Mouse (Mus musculus): ENCODE measurements around the gene Pitpnc1. TPM values are rescaled to one million over a fixed set of nuclear protein-coding genes. Genes with fewer than 3 reads are reported as not detected.

The Pitpnc1 gene
- polyA plus RNA-seq, 1 experiment from 2014 or later, result 26.8 TPM

- Histone ChIP-seq H3K9me3 (ENCODE audit: control insufficient read depth, low read length) (no peaks in the 10 kb centered on the region), H3K4me1 (replicated peaks; ENCODE audit: control insufficient read depth, insufficient read depth, low read length) (no peaks in the 10 kb centered on the region), H3K4me2 (replicated peaks; ENCODE audit: low read depth, low read length) (no peak overlapping the region), H3K4me3 (ENCODE audit: low read depth, low read length) (no peak overlapping the region), H3K27me3 (ENCODE audit: control insufficient read depth, insufficient read depth, low read length) (no peaks in the 10 kb centered on the region), H3K9ac (ENCODE audit: low read depth, low read length) (no peak overlapping the region), H3K36me3 (ENCODE audit: control insufficient read depth, insufficient read depth, low read length) (no peaks in the 10 kb centered on the region), H3K27ac (ENCODE audit: low read depth, low read length) (no peak overlapping the region)
- no peak for DNase-seq (ENCODE audit: low spot score)
- WGBS, result 77% methylated on average over 9 of the region's 9 CpGs
- ATAC-seq (ENCODE audit: low FRiP score), result no peak
Observed at GRCm38 (mm10) chr11:107379965-107380364, 90.5 kb downstream of the Pitpnc1 start.

GRCm38 (mm10) chr11:107379089-107379845, 91.2 kb downstream of the Pitpnc1 start:
- H3K4me2 ChIP-seq (replicated peaks; ENCODE audit: low read depth, low read length), result no peak overlapping the region
- no peaks in the 10 kb centered on the region for H3K27me3 ChIP-seq (ENCODE audit: control insufficient read depth, insufficient read depth, low read length)
- H3K4me1 ChIP-seq (replicated peaks; ENCODE audit: control insufficient read depth, insufficient read depth, low read length), result no peaks in the 10 kb centered on the region
- no peak overlapping the region for H3K4me3 ChIP-seq (ENCODE audit: low read depth, low read length)
- H3K36me3 ChIP-seq (ENCODE audit: control insufficient read depth, insufficient read depth, low read length), result no peaks in the 10 kb centered on the region
- H3K9me3 ChIP-seq (ENCODE audit: control insufficient read depth, low read length), result no peaks in the 10 kb centered on the region
- H3K9ac ChIP-seq (ENCODE audit: low read depth, low read length), result no peak overlapping the region
- no peak for DNase-seq (ENCODE audit: low spot score)
- ATAC-seq (ENCODE audit: low FRiP score), result no peak
- no peak overlapping the region for H3K27ac ChIP-seq (ENCODE audit: low read depth, low read length)
- WGBS, result 93% methylated on average over 22 of the region's 22 CpGs

GRCm38 (mm10) chr11:107377326-107377725, 93.2 kb downstream of the Pitpnc1 start:
- 95% methylated on average over 6 of the region's 6 CpGs for WGBS
- no peak for ATAC-seq (ENCODE audit: low FRiP score)

GRCm38 (mm10) chr11:107376272-107376671, 94.2 kb downstream of the Pitpnc1 start:
- Histone ChIP-seq H3K36me3 (ENCODE audit: control insufficient read depth, insufficient read depth, low read length) (no peaks in the 10 kb centered on the region), H3K9me3 (ENCODE audit: control insufficient read depth, low read length) (no peaks in the 10 kb centered on the region), H3K4me3 (ENCODE audit: low read depth, low read length) (no peak overlapping the region), H3K9ac (ENCODE audit: low read depth, low read length) (no peak overlapping the region), H3K4me2 (replicated peaks; ENCODE audit: low read depth, low read length) (no peak overlapping the region), H3K27me3 (ENCODE audit: control insufficient read depth, insufficient read depth, low read length) (no peaks in the 10 kb centered on the region), H3K27ac (ENCODE audit: low read depth, low read length) (no peak overlapping the region), H3K4me1 (replicated peaks; ENCODE audit: control insufficient read depth, insufficient read depth, low read length) (no peaks in the 10 kb centered on the region)
- DNase-seq (ENCODE audit: low spot score) (peak; percentile 27), ATAC-seq (ENCODE audit: low FRiP score) (no peak)
- WGBS, result 52% methylated on average over 12 of the region's 12 CpGs

More at GRCm38 (mm10) chr11:107377326-107377725, 93.2 kb downstream of the Pitpnc1 start:
- no peak overlapping the region for H3K4me2 ChIP-seq (replicated peaks; ENCODE audit: low read depth, low read length)
- no peak overlapping the region for H3K9ac ChIP-seq (ENCODE audit: low read depth, low read length)
- H3K4me1 ChIP-seq (replicated peaks; ENCODE audit: control insufficient read depth, insufficient read depth, low read length), result no peaks in the 10 kb centered on the region
- H3K36me3 ChIP-seq (ENCODE audit: control insufficient read depth, insufficient read depth, low read length), result no peaks in the 10 kb centered on the region
- DNase-seq (ENCODE audit: low spot score), result no peak
- H3K27ac ChIP-seq (ENCODE audit: low read depth, low read length), result no peak overlapping the region
- H3K27me3 ChIP-seq (ENCODE audit: control insufficient read depth, insufficient read depth, low read length), result no peaks in the 10 kb centered on the region
- H3K4me3 ChIP-seq (ENCODE audit: low read depth, low read length), result no peak overlapping the region
- H3K9me3 ChIP-seq (ENCODE audit: control insufficient read depth, low read length), result no peaks in the 10 kb centered on the region

- Histone ChIP-seq H3K4me1 (replicated peaks; ENCODE audit: control insufficient read depth, insufficient read depth, low read length) (no peaks in the 10 kb centered on the region), H3K27ac (ENCODE audit: low read depth, low read length) (no peak overlapping the region), H3K27me3 (ENCODE audit: control insufficient read depth, insufficient read depth, low read length) (no peaks in the 10 kb centered on the region), H3K36me3 (ENCODE audit: control insufficient read depth, insufficient read depth, low read length) (no peaks in the 10 kb centered on the region), H3K9ac (ENCODE audit: low read depth, low read length) (no peak overlapping the region), H3K9me3 (ENCODE audit: control insufficient read depth, low read length) (no peaks in the 10 kb centered on the region), H3K4me3 (ENCODE audit: low read depth, low read length) (no peak overlapping the region), H3K4me2 (replicated peaks; ENCODE audit: low read depth, low read length) (no peak overlapping the region)
- WGBS, result 91% methylated on average over 11 of the region's 11 CpGs
- ATAC-seq (ENCODE audit: low FRiP score) (no peak), DNase-seq (ENCODE audit: low spot score) (no peak)
Observed at GRCm38 (mm10) chr11:107375816-107376215, 94.7 kb downstream of the Pitpnc1 start.

- Histone ChIP-seq H3K9me3 (ENCODE audit: control insufficient read depth, low read length) (no peaks in the 10 kb centered on the region), H3K4me1 (replicated peaks; ENCODE audit: control insufficient read depth, insufficient read depth, low read length) (no peaks in the 10 kb centered on the region), H3K4me3 (ENCODE audit: low read depth, low read length) (no peak overlapping the region), H3K4me2 (replicated peaks; ENCODE audit: low read depth, low read length) (no peak overlapping the region), H3K27ac (ENCODE audit: low read depth, low read length) (no peak overlapping the region), H3K36me3 (ENCODE audit: control insufficient read depth, insufficient read depth, low read length) (no peaks in the 10 kb centered on the region), H3K27me3 (ENCODE audit: control insufficient read depth, insufficient read depth, low read length) (no peaks in the 10 kb centered on the region), H3K9ac (ENCODE audit: low read depth, low read length) (no peak overlapping the region)
- 97% methylated on average over 6 of the region's 6 CpGs for WGBS
- DNase-seq (ENCODE audit: low spot score) (no peak), ATAC-seq (ENCODE audit: low FRiP score) (no peak)
Observed at GRCm38 (mm10) chr11:107373569-107373968, 96.9 kb downstream of the Pitpnc1 start.

GRCm38 (mm10) chr11:107373154-107373553, 97.3 kb downstream of the Pitpnc1 start:
- Histone ChIP-seq H3K4me2 (replicated peaks; ENCODE audit: low read depth, low read length) (no peak overlapping the region), H3K36me3 (ENCODE audit: control insufficient read depth, insufficient read depth, low read length) (no peaks in the 10 kb centered on the region), H3K27ac (ENCODE audit: low read depth, low read length) (no peak overlapping the region), H3K4me3 (ENCODE audit: low read depth, low read length) (no peak overlapping the region), H3K9me3 (ENCODE audit: control insufficient read depth, low read length) (no peaks in the 10 kb centered on the region), H3K9ac (ENCODE audit: low read depth, low read length) (no peak overlapping the region), H3K27me3 (ENCODE audit: control insufficient read depth, insufficient read depth, low read length) (no peaks in the 10 kb centered on the region), H3K4me1 (replicated peaks; ENCODE audit: control insufficient read depth, insufficient read depth, low read length) (no peaks in the 10 kb centered on the region)
- ATAC-seq (ENCODE audit: low FRiP score) (no peak), DNase-seq (ENCODE audit: low spot score) (no peak)
- 98% methylated on average over 4 of the region's 4 CpGs for WGBS

GRCm38 (mm10) chr11:107372688-107373087, 97.8 kb downstream of the Pitpnc1 start:
- Histone ChIP-seq H3K4me3 (ENCODE audit: low read depth, low read length) (no peak overlapping the region), H3K27me3 (ENCODE audit: control insufficient read depth, insufficient read depth, low read length) (no peaks in the 10 kb centered on the region), H3K36me3 (ENCODE audit: control insufficient read depth, insufficient read depth, low read length) (no peaks in the 10 kb centered on the region), H3K27ac (ENCODE audit: low read depth, low read length) (no peak overlapping the region), H3K4me1 (replicated peaks; ENCODE audit: control insufficient read depth, insufficient read depth, low read length) (no peaks in the 10 kb centered on the region), H3K9me3 (ENCODE audit: control insufficient read depth, low read length) (no peaks in the 10 kb centered on the region), H3K4me2 (replicated peaks; ENCODE audit: low read depth, low read length) (no peak overlapping the region), H3K9ac (ENCODE audit: low read depth, low read length) (no peak overlapping the region)
- DNase-seq (ENCODE audit: low spot score) (no peak), ATAC-seq (ENCODE audit: low FRiP score) (no peak)
- 63% methylated on average over 7 of the region's 7 CpGs for WGBS

GRCm38 (mm10) chr11:107370476-107370875, 100.0 kb downstream of the Pitpnc1 start:
- Histone ChIP-seq H3K4me1 (replicated peaks; ENCODE audit: control insufficient read depth, insufficient read depth, low read length) (no peaks in the 10 kb centered on the region), H3K36me3 (ENCODE audit: control insufficient read depth, insufficient read depth, low read length) (no peaks in the 10 kb centered on the region), H3K4me2 (replicated peaks; ENCODE audit: low read depth, low read length) (no peak overlapping the region), H3K27me3 (ENCODE audit: control insufficient read depth, insufficient read depth, low read length) (no peaks in the 10 kb centered on the region), H3K27ac (ENCODE audit: low read depth, low read length) (no peak overlapping the region), H3K4me3 (ENCODE audit: low read depth, low read length) (no peak overlapping the region), H3K9me3 (ENCODE audit: control insufficient read depth, low read length) (no peaks in the 10 kb centered on the region), H3K9ac (ENCODE audit: low read depth, low read length) (no peak overlapping the region)
- no peak for DNase-seq (ENCODE audit: low spot score)
- no peak for ATAC-seq (ENCODE audit: low FRiP score)
- 96% methylated on average over 3 of the region's 3 CpGs for WGBS

Data from hindbrain, embryonic 11.5 days (tissue).